Mouse (Mus musculus): ENCODE results near the gene Rhoc. TPM values are rescaled to one million over a fixed set of nuclear protein-coding genes. Genes with fewer than 3 reads are reported as not detected.

Gene Rhoc
- total and polyA plus RNA-seq, 3 experiments, result 0.21 TPM; not detected in 2

DNA sequence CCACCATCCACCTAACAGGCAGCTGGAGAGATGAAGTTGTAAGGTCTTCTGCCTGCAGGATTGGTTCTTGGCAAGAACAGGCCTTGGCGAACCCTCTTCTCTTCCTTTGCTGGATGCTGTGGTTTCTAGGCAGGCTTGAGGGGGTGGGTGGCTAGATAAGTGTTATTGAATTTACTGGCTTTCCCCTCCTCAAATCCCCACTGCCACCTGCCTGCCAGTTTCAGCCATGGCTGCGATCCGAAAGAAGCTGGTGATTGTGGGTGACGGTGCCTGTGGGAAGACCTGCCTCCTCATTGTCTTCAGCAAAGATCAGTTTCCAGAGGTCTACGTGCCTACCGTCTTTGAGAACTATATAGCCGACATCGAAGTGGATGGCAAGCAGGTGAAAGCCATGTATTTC is 3.5 kb downstream of the Rhoc start:
- Histone ChIP-seq H3K79me2 (ENCODE audit: control insufficient read depth, insufficient read depth, low read length, poor library complexity) (no peaks in the 10 kb centered on the region), H3K27ac (ENCODE audit: control insufficient read depth, low read depth, low read length) (no peak overlapping the region)

DNA sequence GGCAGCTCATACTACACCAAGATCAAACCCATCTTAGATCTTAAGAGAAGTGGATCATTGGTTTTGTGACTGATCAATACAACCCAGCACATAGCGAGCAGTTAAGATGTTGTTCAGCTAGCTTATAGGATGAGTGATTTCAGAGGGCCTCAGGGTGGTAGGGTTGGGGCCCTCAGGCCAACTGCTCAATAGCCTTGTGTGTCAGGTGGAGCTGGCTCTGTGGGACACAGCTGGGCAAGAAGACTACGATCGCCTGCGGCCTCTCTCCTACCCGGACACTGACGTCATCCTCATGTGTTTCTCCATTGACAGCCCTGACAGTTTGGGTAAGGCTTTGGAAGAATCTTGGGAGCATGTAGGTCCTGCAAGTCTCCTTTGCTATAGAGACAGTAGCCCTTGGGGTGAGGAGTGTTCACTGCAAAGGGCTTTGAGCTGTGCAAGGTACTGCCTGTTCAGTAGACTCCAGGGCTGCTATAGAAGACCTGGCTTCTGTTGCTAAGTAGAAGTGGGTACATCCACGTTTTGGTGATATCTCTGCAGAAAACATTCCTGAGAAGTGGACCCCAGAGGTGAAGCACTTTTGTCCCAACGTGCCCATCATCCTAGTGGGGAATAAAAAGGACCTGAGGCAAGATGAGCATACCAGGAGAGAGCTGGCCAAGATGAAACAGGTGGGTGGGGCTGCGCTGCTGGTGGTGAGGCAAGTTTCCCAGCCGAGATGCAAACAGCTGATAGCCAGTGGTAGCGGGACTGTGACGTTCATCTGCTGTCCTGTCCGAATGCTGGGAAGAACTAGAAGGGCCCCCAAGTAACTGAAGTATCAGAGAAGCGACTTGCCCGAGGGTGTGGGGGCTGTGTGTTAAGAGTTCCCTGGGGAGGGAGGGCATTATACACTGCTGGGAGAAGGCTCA is 4.4 kb downstream of the Rhoc start:
- Histone ChIP-seq H3K36me3 (ENCODE audit: control insufficient read depth in 1 of 2, insufficient read depth in 2 of 2, low read length in 2 of 2) (peaks cover 0 to 13% of the 10 kb centered on the region in 2 experiments; a peak in 3 of 4 replicates), H3K27me3 (ENCODE audit: control insufficient read depth in 1 of 2, insufficient read depth in 2 of 2, low read length in 2 of 2) (no peaks in the 10 kb centered on the region), H3K4me1 (ENCODE audit: control insufficient read depth in 1 of 2, insufficient read depth in 2 of 2, low read length in 2 of 2) (peaks cover 5 to 11% of the 10 kb centered on the region in 2 experiments), H3K9me3 (replicated peaks; ENCODE audit: insufficient read depth, low read length) (no peaks in the 10 kb centered on the region), H3K79me2 (ENCODE audit: control insufficient read depth, insufficient read depth, low read length, poor library complexity) (no peaks in the 10 kb centered on the region), H3K9ac (ENCODE audit: control insufficient read depth, low read depth, low read length, poor library complexity, severe bottlenecking) (no peak overlapping the region), H3K27ac (ENCODE audit: control insufficient read depth, low read depth, low read length) (no peak overlapping the region), H3K4me3 (ENCODE audit: control insufficient read depth in 1 of 2, insufficient read depth in 1 of 2, low read depth in 2 of 2, low read length in 2 of 2) (no peak overlapping the region)
- TF ChIP-seq CHD2 (IDR thresholded peaks at IDR 0.05; ENCODE audit: low read length) (no peak), E2F4 (IDR thresholded peaks at IDR 0.05; ENCODE audit: borderline replicate concordance, low read depth, low read length) (no peak), ETS1 (IDR thresholded peaks at IDR 0.05; ENCODE audit: low read depth, low read length) (peak; percentile 66), SIN3A (IDR thresholded peaks at IDR 0.05; ENCODE audit: low read length) (0 out of 2 replicates have a peak, but pooled peaks have one; percentile 20), EP300 (IDR thresholded peaks at IDR 0.05; ENCODE audit: low read depth in 1 of 2, low read length in 2 of 2) (0 out of 4 replicates have a peak, but pooled peaks of 1 of the 2 experiments have one; percentile 17), POLR2AphosphoS2 (IDR thresholded peaks at IDR 0.05; ENCODE audit: low read length) (no peak)
- DNase-seq (ENCODE audit: low read depth, low spot score), result peak; percentile 31

More for the DNA sequence above, 3.5 kb downstream of the Rhoc start:
- Histone ChIP-seq H3K36me3 (ENCODE audit: control insufficient read depth in 1 of 2, insufficient read depth in 2 of 2, low read length in 2 of 2) (peaks cover 0 to 20% of the 10 kb centered on the region in 2 experiments; a peak in 3 of 4 replicates), H3K27me3 (ENCODE audit: control insufficient read depth in 1 of 2, insufficient read depth in 2 of 2, low read length in 2 of 2) (no peaks in the 10 kb centered on the region), H3K4me3 (ENCODE audit: control insufficient read depth in 1 of 2, insufficient read depth in 1 of 2, low read depth in 2 of 2, low read length in 2 of 2) (no peak overlapping the region), H3K4me1 (ENCODE audit: control insufficient read depth in 1 of 2, insufficient read depth in 2 of 2, low read length in 2 of 2) (peaks cover 12 to 14% of the 10 kb centered on the region in 2 experiments), H3K9ac (ENCODE audit: control insufficient read depth, low read depth, low read length, poor library complexity, severe bottlenecking) (no peak overlapping the region), H3K9me3 (replicated peaks; ENCODE audit: insufficient read depth, low read length) (no peaks in the 10 kb centered on the region)
- TF ChIP-seq ETS1 (IDR thresholded peaks at IDR 0.05; ENCODE audit: low read depth, low read length) (no peak), NELFE (IDR thresholded peaks at IDR 0.05; ENCODE audit: low read depth, low read length) (no peak), RCOR1 (IDR thresholded peaks at IDR 0.05; ENCODE audit: low read depth, low read length) (no peak), CHD2 (IDR thresholded peaks at IDR 0.05; ENCODE audit: low read length) (no peak), ZMIZ1 (IDR thresholded peaks at IDR 0.05; ENCODE audit: low read depth, low read length) (no peak), SIN3A (IDR thresholded peaks at IDR 0.05; ENCODE audit: low read length) (no peak), POLR2AphosphoS5 (IDR thresholded peaks at IDR 0.05; ENCODE audit: borderline replicate concordance, low read depth, low read length) (no peak), CTCF (IDR thresholded peaks at IDR 0.05 in 2 of 3, conservative IDR thresholded peaks at IDR 0.05 in 1 of 3; ENCODE audit: control insufficient read depth in 1 of 3, insufficient read depth in 1 of 3, low read depth in 2 of 3, low read length in 3 of 3, poor library complexity in 1 of 3, severe bottlenecking in 1 of 3) (no peak), ZNF384 (IDR thresholded peaks at IDR 0.05; ENCODE audit: low read depth, low read length) (no peak), KAT2A (conservative IDR thresholded peaks at IDR 0.05; ENCODE audit: low read depth, low read length) (no peak), POLR2AphosphoS2 (IDR thresholded peaks at IDR 0.05; ENCODE audit: low read length) (no peak), NRF1 (IDR thresholded peaks at IDR 0.05; ENCODE audit: insufficient read depth, low read depth, low read length, poor library complexity, severe bottlenecking) (no peak), E2F4 (IDR thresholded peaks at IDR 0.05; ENCODE audit: borderline replicate concordance, low read depth, low read length) (no peak), USF2 (IDR thresholded peaks at IDR 0.05; ENCODE audit: borderline replicate concordance in 1 of 2, insufficient read depth in 1 of 2, low read depth in 1 of 2, low read length in 2 of 2) (no peak), SMC3 (IDR thresholded peaks at IDR 0.05; ENCODE audit: low read depth, low read length) (no peak), GATA1 (IDR thresholded peaks at IDR 0.05; ENCODE audit: low read depth, low read length) (no peak)
- no peak for DNase-seq (ENCODE audit: low read depth, low spot score)

Data from MEL (cell line).